Mouse (Mus musculus) stomach, postnatal 0 days (tissue): ENCODE measurements around the gene Npw. TPM values are rescaled to one million over a fixed set of nuclear protein-coding genes. Genes with fewer than 3 reads are reported as not detected.

Experiments used
- ATAC-seq: fragments of 200-750 bp; cut with Nextera tagmentation; 2 replicates; pipeline ENCODE4 v1.8.0; 2017; ENCODE audit not compliant: low FRiP score, low TSS enrichment
- DNase-seq: peaks from one replicate; pipeline ENCODE4 v3.0.0-alpha.2; 2016; ENCODE audit warnings: low spot score
- H3K27ac ChIP-seq: fragments of 300-500 bp; sonication (generic); replicated peaks from 2 replicates; pipeline ENCODE4 v1.5.1; 2014; ENCODE audit warnings: mild to moderate bottlenecking, control low read depth
- H3K27me3 ChIP-seq: fragments of 300-500 bp; sonication (generic); 2 replicates; pipeline ENCODE4 v1.6.1; 2014; ENCODE audit warnings: low read length; ENCODE audit not compliant: control insufficient read depth, insufficient read depth
- H3K36me3 ChIP-seq: fragments of 300-500 bp; sonication (generic); 2 replicates; pipeline ENCODE4 v1.6.1; 2014; ENCODE audit warnings: low read length, mixed read lengths; ENCODE audit not compliant: control insufficient read depth, insufficient read depth
- H3K4me1 ChIP-seq: fragments of 300-500 bp; sonication (generic); replicated peaks from 2 replicates; pipeline ENCODE4 v1.6.1; 2014; ENCODE audit warnings: antibody characterized with exemption; ENCODE audit not compliant: control insufficient read depth, insufficient read depth
- H3K4me2 ChIP-seq: fragments of 300-500 bp; sonication (generic); replicated peaks from 2 replicates; pipeline ENCODE4 v1.6.1; 2014; ENCODE audit warnings: low read depth, mild to moderate bottlenecking, control low read depth, moderate library complexity
- H3K4me3 ChIP-seq: fragments of 300-500 bp; sonication (generic); 2 replicates; pipeline ENCODE4 v1.5.1; 2014; ENCODE audit warnings: low read depth, low read length, control low read depth
- H3K9ac ChIP-seq: fragments of 300-500 bp; sonication (generic); 2 replicates; pipeline ENCODE4 v1.6.1; 2014; ENCODE audit warnings: mild to moderate bottlenecking, low read length, control low read depth, mixed read lengths
- H3K9me3 ChIP-seq: fragments of 300-500 bp; sonication (generic); 2 replicates; pipeline ENCODE4 v1.6.1; 2016; ENCODE audit warnings: low read length; ENCODE audit not compliant: control insufficient read depth
- CTCF ChIP-seq: IDR thresholded peaks from 2 replicates; pipeline ENCODE4 v1.5.1; 2016; ENCODE audit warnings: antibody characterized with exemption, low read depth, mild to moderate bottlenecking, moderate library complexity
- EP300 ChIP-seq: optimal IDR thresholded peaks from 2 replicates; pipeline ENCODE3; 2016; ENCODE audit warnings: antibody characterized with exemption
- WGBS: fragments of 180-500 bp; shearing (Covaris S2); extraction: QIAGEN DNeasy Blood & Tissue Kit; methylation state at CpG from one replicate; pipeline ENCODE4 v1.1.7; 2014; 5-methylcytosine and 5-hydroxymethylcytosine counted together
- polyA plus RNA-seq: library from polyadenylated mRNA; unstranded; fragments of >200 nt; fragmentation: Nextera tagmentation; extraction: Ambion mirVana; gene quantifications from 2 replicates; pipeline ENCODE4 v1.2.1, GENCODE M21; 2015

Npw gene
- polyA plus RNA-seq, 1 experiment from 2014 or later: 1.8 TPM

GRCm38 (mm10) chr17:24692385-24692784 is 34.1 kb upstream of the Npw start:
- Histone ChIP-seq H3K27me3 (peaks cover 6% of the 10 kb centered on the region), H3K4me3 (no peak overlapping the region), H3K27ac (no peak overlapping the region), H3K4me1 (peaks cover 12% of the 10 kb centered on the region), H3K4me2 (no peak overlapping the region), H3K9ac (no peak overlapping the region), H3K36me3 (no peaks in the 10 kb centered on the region), H3K9me3 (no peaks in the 10 kb centered on the region)
- DNase-seq: no peak
- ATAC-seq: no peak
- no peak for TF ChIP-seq EP300
- TF ChIP-seq CTCF: no peak
- 86% methylated on average over 5 of the region's 5 CpGs for WGBS

DNA sequence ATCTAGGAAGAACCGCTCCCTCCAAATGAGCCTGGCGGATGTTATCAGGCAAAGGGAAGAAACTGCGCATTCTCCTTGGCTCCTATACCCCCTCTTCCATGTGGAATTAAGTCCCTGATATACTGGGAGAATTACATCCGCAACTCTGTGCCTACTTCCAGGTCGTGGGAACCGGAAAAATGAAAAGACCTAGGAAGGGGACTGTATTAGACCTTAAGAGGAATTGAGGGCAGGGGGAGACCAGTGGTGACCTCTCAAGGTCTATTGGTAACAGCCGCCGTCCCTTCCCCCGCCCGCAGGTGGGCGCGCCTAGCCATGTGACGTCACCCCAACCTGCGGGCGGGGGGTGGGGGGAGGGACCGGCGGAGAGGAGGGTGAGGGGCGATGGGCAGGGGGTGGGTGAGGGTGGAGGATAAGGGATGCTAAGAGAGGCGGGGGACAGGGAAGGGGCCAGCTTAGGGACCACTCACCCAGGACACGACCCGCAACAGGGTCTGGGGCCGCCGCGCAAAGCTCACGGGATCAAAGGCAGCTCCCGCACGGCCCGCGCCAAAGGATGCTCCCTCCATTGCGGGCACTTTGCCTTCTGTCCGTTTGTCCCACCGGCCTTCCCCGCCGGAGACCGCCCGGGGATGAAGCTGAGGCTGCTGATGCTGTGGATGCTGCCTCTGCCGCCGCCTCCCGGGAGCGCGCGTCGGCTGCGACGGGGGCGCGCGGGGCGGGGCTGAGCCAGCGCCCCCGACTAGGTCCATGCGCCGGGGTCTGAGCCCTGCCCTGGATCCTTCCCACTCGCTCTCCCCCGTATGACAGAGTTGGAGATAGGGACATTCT is 31.2 kb upstream of the Npw start, which contains the start of gene Syngr3:
Gene Syngr3 (minus strand): TSS at position 705 of the 831 bp plus-strand sequence.
- Histone ChIP-seq H3K27me3 (peaks cover 6% of the 10 kb centered on the region), H3K36me3 (no peaks in the 10 kb centered on the region), H3K4me3 (peak within 1 kb of the TSS; percentile 35), H3K4me1 (peaks cover 8% of the 10 kb centered on the region), H3K27ac (no peak within 1 kb of the TSS), H3K9ac (peak within 1 kb of the TSS; percentile 55), H3K9me3 (no peaks in the 10 kb centered on the region), H3K4me2 (peak within 1 kb of the TSS; percentile 67)
- no peak for TF ChIP-seq CTCF
- TF ChIP-seq EP300: no peak
- ATAC-seq (no peak), DNase-seq (no peak)
- WGBS: 2% methylated on average over 45 of the region's 55 CpGs

DNA sequence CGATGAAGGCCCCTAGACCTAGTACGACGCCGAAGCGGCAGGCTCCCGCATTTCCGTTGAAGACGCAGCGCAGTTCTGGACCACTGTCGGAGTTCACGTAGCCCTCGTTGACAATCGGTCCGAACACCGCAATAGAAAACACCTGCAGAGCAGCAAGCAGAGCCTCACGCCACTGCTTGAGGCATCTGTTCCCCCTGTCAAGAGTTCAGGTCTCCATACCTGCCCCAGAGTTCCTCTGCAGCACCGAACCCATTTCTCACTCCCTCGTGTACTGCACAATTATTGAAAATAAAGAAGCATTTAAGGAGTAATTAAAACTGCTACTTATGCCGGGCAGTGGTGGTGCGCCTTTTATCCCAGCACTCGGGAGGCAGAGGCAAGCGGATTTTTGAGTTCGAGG is 29.3 kb upstream of the Npw start:
- 24% methylated on average over 23 of the region's 23 CpGs for WGBS
- Histone ChIP-seq H3K9ac (peak overlapping the region; percentile 27; the same call in 1 of the 2 replicates), H3K27me3 (peaks cover 6% of the 10 kb centered on the region), H3K9me3 (no peaks in the 10 kb centered on the region), H3K27ac (no peak overlapping the region), H3K4me2 (peak overlapping the region; percentile 56), H3K36me3 (no peaks in the 10 kb centered on the region), H3K4me3 (peak overlapping the region; percentile 34), H3K4me1 (peaks cover 8% of the 10 kb centered on the region)
- ATAC-seq: no peak
- DNase-seq: no peak
- TF ChIP-seq EP300: no peak
- TF ChIP-seq CTCF: no peak

DNA sequence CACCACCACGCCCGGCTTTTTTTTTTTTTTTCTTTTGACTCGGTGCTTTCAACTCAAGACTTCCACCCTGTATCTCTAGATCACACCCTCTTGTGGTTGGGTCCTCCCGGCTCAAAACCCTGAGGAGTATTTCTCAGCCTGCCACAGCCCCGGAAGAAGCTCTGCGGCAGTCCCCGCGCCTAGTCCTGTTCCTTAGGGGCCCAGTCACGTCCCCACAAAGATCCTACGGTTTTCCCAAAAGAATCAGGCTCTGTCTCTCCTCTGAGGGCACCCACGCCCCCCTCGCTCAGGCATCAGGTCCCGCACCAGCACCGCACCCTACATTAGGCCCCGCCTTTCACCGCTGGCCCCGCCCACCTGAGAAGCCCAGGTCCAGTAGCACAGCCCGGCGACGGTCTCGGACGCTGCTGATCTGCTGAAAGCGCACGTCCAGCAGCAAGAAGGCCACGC is 28.9 kb upstream of the Npw start:
- Histone ChIP-seq H3K4me3 (peak overlapping the region; percentile 34), H3K27ac (no peak overlapping the region), H3K9ac (peak overlapping the region; percentile 27; the same call in 1 of the 2 replicates), H3K27me3 (peaks cover 6% of the 10 kb centered on the region), H3K4me2 (peak overlapping the region; percentile 56), H3K4me1 (peaks cover 8% of the 10 kb centered on the region), H3K9me3 (no peaks in the 10 kb centered on the region), H3K36me3 (no peaks in the 10 kb centered on the region)
- peak; percentile 69 for ATAC-seq
- TF ChIP-seq CTCF: peak; percentile 19; the same call in 1 of the 2 replicates
- no peak for TF ChIP-seq EP300
- 1% methylated on average over 24 of the region's 25 CpGs for WGBS
- peak; percentile 77 for DNase-seq

GRCm38 (mm10) chr17:24686514-24686913 is 28.3 kb upstream of the Npw start:
- DNase-seq: peak; percentile 64
- ATAC-seq: no peak
- no peak for TF ChIP-seq EP300
- no peak for TF ChIP-seq CTCF
- Histone ChIP-seq H3K4me1 (peaks cover 8% of the 10 kb centered on the region), H3K4me2 (no peak overlapping the region), H3K9ac (no peak overlapping the region), H3K36me3 (no peaks in the 10 kb centered on the region), H3K9me3 (no peaks in the 10 kb centered on the region), H3K27ac (no peak overlapping the region), H3K4me3 (no peak overlapping the region), H3K27me3 (peaks cover 6% of the 10 kb centered on the region)
- 33% methylated on average over 16 of the region's 16 CpGs for WGBS

- DNase-seq (no peak), ATAC-seq (peak; percentile 65)
- no peak overlapping the region for H3K9ac ChIP-seq
- H3K9me3 ChIP-seq: no peaks in the 10 kb centered on the region
- TF ChIP-seq CTCF (no peak), EP300 (no peak)
- no peaks in the 10 kb centered on the region for H3K27me3 ChIP-seq
- 84% methylated on average over 24 of the region's 24 CpGs for WGBS
- H3K4me1 ChIP-seq: no peaks in the 10 kb centered on the region
- 0 out of 2 replicates have a peak overlapping the region, but pooled peaks have one; percentile 30 for H3K27ac ChIP-seq
- H3K36me3 ChIP-seq: peaks cover 42% of the 10 kb centered on the region
- H3K4me3 ChIP-seq: no peak overlapping the region
- no peak overlapping the region for H3K4me2 ChIP-seq
Observed at GRCm38 (mm10) chr17:24677500-24678080, 19.3 kb upstream of the Npw start.
